Mouse (Mus musculus): ENCODE data around the gene Alas2. TPM values are rescaled to one million over a fixed set of nuclear protein-coding genes. Genes with fewer than 3 reads are reported as not detected.

Gene Alas2
- polyA plus RNA-seq, 1 experiment: 29.2 TPM

DNA sequence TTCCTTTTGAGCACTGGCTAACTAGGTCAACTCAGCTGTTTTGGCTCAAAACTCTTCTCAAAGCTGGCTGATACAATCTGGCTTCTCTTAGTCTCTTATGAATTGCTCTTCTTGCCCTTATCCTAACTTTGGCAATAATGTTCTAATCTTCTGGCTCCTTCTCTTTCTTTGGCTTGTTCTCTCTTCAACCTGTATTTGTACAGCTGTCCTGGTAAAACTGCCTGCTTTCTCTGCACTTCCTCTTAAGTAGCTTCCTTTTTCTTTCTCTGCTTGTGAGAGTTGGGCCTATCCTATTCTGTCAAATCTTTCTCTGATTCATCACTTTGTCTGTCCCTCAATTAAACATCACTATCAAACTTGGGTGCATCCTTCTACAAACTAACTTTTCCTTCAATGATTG is 5.5 kb upstream of the Alas2 start:
- TF ChIP-seq CTCF (IDR thresholded peaks at IDR 0.05; ENCODE audit: control insufficient read depth, insufficient read depth, insufficient replicate concordance, low read depth, low read length): no peak
- no peak for TF ChIP-seq POLR2A (IDR thresholded peaks at IDR 0.05; ENCODE audit: control insufficient read depth, low read depth, low read length)
- no peaks in the 10 kb centered on the region for H3K36me3 ChIP-seq (ENCODE audit: control insufficient read depth, insufficient read depth, low read length)
- no peak overlapping the region for H3K4me3 ChIP-seq (ENCODE audit: control insufficient read depth, low read depth, low read length)
- H3K4me1 ChIP-seq (ENCODE audit: control insufficient read depth, insufficient read depth, low read length): no peaks in the 10 kb centered on the region
- no peaks in the 10 kb centered on the region for H3K27me3 ChIP-seq (ENCODE audit: control insufficient read depth, insufficient read depth, low read length)
- no peak overlapping the region for H3K27ac ChIP-seq (ENCODE audit: control insufficient read depth, insufficient read depth, low read depth, low read length)

DNA sequence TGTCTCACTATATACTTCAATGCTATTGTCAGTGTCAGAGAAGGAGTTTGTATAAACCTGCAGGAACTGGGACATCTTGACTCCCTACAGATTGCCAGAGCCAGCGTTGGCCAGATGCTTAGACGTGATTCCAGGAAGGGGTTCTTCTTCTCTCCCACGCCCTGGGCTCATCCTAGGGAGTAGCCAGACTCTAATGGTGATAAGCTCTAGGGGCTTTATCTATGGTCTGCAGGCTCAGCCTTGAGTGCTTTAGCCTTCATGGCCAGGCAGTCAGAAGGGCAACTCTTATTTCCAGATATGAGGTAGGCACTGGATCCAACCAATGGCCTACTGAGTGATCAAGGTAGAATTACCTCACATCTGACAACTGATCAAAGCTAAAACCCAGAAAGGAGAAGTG is 2.5 kb downstream of the Alas2 start:
- Histone ChIP-seq H3K27me3 (ENCODE audit: control insufficient read depth, insufficient read depth, low read length) (no peaks in the 10 kb centered on the region), H3K27ac (ENCODE audit: control insufficient read depth, insufficient read depth, low read depth, low read length) (no peak overlapping the region), H3K36me3 (ENCODE audit: control insufficient read depth, insufficient read depth, low read length) (no peaks in the 10 kb centered on the region), H3K4me3 (ENCODE audit: control insufficient read depth, low read depth, low read length) (no peak overlapping the region), H3K4me1 (ENCODE audit: control insufficient read depth, insufficient read depth, low read length) (no peaks in the 10 kb centered on the region)
- TF ChIP-seq POLR2A (IDR thresholded peaks at IDR 0.05; ENCODE audit: control insufficient read depth, low read depth, low read length): no peak

DNA sequence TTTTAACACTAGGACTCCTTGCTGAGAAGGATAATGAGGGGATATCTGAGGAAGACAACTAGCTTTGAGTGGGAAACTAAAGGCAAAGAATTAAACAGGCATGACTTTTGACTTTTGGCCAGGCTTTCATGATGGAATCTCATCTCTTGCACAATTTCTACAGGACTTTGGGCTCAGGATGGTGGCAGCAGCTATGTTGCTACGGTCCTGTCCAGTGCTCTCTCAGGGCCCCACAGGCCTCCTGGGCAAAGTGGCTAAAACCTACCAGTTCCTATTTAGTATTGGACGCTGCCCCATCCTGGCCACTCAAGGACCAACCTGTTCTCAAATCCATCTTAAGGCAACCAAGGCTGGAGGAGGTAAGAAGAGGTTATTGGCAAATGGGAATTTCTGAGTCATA is 4.8 kb downstream of the Alas2 start:
- H3K27me3 ChIP-seq (ENCODE audit: control insufficient read depth, insufficient read depth, low read length): no peaks in the 10 kb centered on the region
- H3K4me3 ChIP-seq (ENCODE audit: control insufficient read depth, low read depth, low read length): no peak overlapping the region
- H3K36me3 ChIP-seq (ENCODE audit: control insufficient read depth, insufficient read depth, low read length): no peaks in the 10 kb centered on the region
- no peak for TF ChIP-seq POLR2A (IDR thresholded peaks at IDR 0.05; ENCODE audit: control insufficient read depth, low read depth, low read length)
- no peak for TF ChIP-seq CTCF (IDR thresholded peaks at IDR 0.05; ENCODE audit: control insufficient read depth, insufficient read depth, insufficient replicate concordance, low read depth, low read length)
- no peak overlapping the region for H3K27ac ChIP-seq (ENCODE audit: control insufficient read depth, insufficient read depth, low read depth, low read length)
- H3K4me1 ChIP-seq (ENCODE audit: control insufficient read depth, insufficient read depth, low read length): no peaks in the 10 kb centered on the region

DNA sequence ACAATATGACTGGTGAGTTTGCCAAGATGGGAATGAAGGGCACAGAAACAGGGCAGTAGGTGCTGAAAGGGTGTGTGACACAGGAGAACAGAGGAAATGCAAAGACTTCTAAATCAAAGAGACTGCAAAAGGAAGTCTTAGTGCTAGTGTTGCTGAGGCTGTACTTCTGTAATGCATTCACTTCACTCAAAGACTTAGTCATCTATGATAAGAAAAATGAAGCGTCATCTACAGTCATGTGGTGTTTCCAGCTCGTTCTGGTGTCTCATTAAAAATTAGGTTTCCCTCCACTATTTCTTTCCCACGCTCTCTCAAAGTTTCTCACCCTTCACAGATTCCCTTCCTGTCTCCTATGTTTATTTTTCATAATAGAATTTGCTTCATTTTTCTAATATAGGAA is 6.9 kb downstream of the Alas2 start:
- H3K27ac ChIP-seq (ENCODE audit: control insufficient read depth, insufficient read depth, low read depth, low read length): no peak overlapping the region
- H3K4me1 ChIP-seq (ENCODE audit: control insufficient read depth, insufficient read depth, low read length): no peaks in the 10 kb centered on the region
- H3K27me3 ChIP-seq (ENCODE audit: control insufficient read depth, insufficient read depth, low read length): no peaks in the 10 kb centered on the region
- H3K36me3 ChIP-seq (ENCODE audit: control insufficient read depth, insufficient read depth, low read length): no peaks in the 10 kb centered on the region
- TF ChIP-seq POLR2A (IDR thresholded peaks at IDR 0.05; ENCODE audit: control insufficient read depth, low read depth, low read length) (no peak), CTCF (IDR thresholded peaks at IDR 0.05; ENCODE audit: control insufficient read depth, insufficient read depth, insufficient replicate concordance, low read depth, low read length) (no peak)
- H3K4me3 ChIP-seq (ENCODE audit: control insufficient read depth, low read depth, low read length): no peak overlapping the region

DNA sequence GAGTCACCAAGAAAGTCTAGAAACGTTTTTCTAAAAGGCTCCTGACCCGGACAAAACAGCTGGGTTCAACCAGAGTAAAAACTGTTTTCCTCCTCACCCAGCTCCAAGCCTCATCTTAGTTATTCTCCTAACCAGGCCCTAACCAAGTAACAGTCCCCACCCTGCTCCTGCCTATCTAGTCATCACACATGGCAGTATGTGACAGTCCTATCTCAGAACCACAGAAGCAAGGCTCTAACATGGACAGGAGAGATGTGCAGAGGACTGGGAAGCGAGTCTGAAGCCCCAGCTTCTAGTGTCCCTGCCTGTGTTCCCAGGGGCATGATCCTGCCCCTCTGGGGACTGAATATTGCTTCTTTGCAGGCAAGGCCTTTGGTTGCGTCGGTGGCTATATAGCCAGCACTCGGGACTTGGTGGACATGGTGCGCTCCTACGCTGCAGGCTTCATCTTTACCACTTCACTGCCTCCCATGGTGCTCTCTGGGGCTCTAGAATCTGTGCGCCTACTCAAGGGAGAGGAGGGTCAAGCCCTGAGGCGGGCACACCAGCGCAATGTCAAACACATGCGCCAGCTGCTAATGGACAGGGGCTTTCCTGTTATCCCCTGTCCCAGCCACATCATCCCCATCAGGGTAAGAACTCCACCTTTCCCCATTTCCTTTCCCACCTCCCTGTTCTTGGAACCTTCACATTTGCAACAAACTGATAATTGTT is 17.6 kb downstream of the Alas2 start:
- no peak overlapping the region for H3K4me3 ChIP-seq (ENCODE audit: control insufficient read depth, low read depth, low read length)
- no peaks in the 10 kb centered on the region for H3K27me3 ChIP-seq (ENCODE audit: control insufficient read depth, insufficient read depth, low read length)
- H3K4me1 ChIP-seq (ENCODE audit: control insufficient read depth, insufficient read depth, low read length): no peaks in the 10 kb centered on the region
- H3K27ac ChIP-seq (ENCODE audit: control insufficient read depth, insufficient read depth, low read depth, low read length): no peak overlapping the region
- no peaks in the 10 kb centered on the region for H3K36me3 ChIP-seq (ENCODE audit: control insufficient read depth, insufficient read depth, low read length)
- TF ChIP-seq POLR2A (IDR thresholded peaks at IDR 0.05; ENCODE audit: control insufficient read depth, low read depth, low read length) (no peak), CTCF (IDR thresholded peaks at IDR 0.05; ENCODE audit: control insufficient read depth, insufficient read depth, insufficient replicate concordance, low read depth, low read length) (no peak)

DNA sequence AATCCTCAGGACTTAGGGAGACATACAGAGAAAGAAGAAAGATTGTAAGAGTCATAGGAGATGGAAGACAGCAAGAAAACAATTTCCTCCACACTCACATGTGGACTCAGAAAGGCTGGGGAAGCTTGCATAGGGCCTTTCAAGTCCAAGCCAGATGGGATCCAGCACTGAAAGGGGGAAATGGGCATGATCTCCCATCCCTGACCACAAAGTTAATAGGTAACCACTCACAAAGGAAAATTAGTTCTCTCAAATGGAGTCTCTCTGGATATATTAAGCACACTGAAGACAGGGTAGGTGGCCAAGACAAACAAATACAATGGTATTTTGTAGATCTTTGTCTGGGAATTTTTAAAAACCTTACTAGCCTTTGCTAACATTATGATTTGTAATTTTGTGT is 34.7 kb downstream of the Alas2 start:
- Histone ChIP-seq H3K36me3 (ENCODE audit: control insufficient read depth, insufficient read depth, low read length) (no peaks in the 10 kb centered on the region), H3K4me1 (ENCODE audit: control insufficient read depth, insufficient read depth, low read length) (no peaks in the 10 kb centered on the region), H3K27me3 (ENCODE audit: control insufficient read depth, insufficient read depth, low read length) (no peaks in the 10 kb centered on the region), H3K27ac (ENCODE audit: control insufficient read depth, insufficient read depth, low read depth, low read length) (no peak overlapping the region), H3K4me3 (ENCODE audit: control insufficient read depth, low read depth, low read length) (no peak overlapping the region)
- TF ChIP-seq POLR2A (IDR thresholded peaks at IDR 0.05; ENCODE audit: control insufficient read depth, low read depth, low read length) (no peak), CTCF (IDR thresholded peaks at IDR 0.05; ENCODE audit: control insufficient read depth, insufficient read depth, insufficient replicate concordance, low read depth, low read length) (no peak)

DNA sequence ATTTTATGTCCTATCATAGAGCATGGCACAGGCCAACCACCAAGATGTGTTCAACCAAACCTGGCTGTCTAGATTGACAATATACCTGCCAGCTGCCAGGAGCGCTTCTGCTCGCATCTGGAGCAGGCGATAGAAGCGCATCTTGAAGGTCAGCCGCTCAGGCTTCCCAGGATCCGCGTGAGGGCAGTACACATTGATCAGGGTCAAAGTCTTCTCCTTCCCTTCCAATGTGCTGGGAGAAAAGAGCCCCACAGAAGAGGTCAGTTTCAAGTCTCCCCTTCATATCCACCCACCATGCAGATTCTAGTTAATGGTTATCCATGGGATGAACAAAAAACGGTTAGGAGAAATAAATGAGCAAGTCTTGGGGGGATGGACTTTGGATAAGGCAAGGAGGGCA is 37.9 kb downstream of the Alas2 start:
- H3K4me1 ChIP-seq (ENCODE audit: control insufficient read depth, insufficient read depth, low read length): peaks cover 2% of the 10 kb centered on the region; the same call in 1 of the 2 replicates
- no peak overlapping the region for H3K27ac ChIP-seq (ENCODE audit: control insufficient read depth, insufficient read depth, low read depth, low read length)
- TF ChIP-seq CTCF (IDR thresholded peaks at IDR 0.05; ENCODE audit: control insufficient read depth, insufficient read depth, insufficient replicate concordance, low read depth, low read length): no peak
- no peak for TF ChIP-seq POLR2A (IDR thresholded peaks at IDR 0.05; ENCODE audit: control insufficient read depth, low read depth, low read length)
- no peaks in the 10 kb centered on the region for H3K36me3 ChIP-seq (ENCODE audit: control insufficient read depth, insufficient read depth, low read length)
- no peaks in the 10 kb centered on the region for H3K27me3 ChIP-seq (ENCODE audit: control insufficient read depth, insufficient read depth, low read length)
- no peak overlapping the region for H3K4me3 ChIP-seq (ENCODE audit: control insufficient read depth, low read depth, low read length)

Data from testis, adult 2 months (tissue).